Comparison of ENCODE assay signal across 19 mouse cellular contexts in genomic region chr11:69268100-69268499, GRCm38 (mm10). TPM values are rescaled to one million over a fixed set of nuclear protein-coding genes. Genes with fewer than 3 reads are reported as not detected.
A peak's percentile ranks its signal among the peaks of the same experiment; 100 is the strongest.
DNase-seq lines count a peak whose midpoint lies in the region; ATAC-seq and TF ChIP-seq lines count a peak whose summit lies in the region.
"Had no signal": no experiment of that assay in that cellular context is flagged by ENCODE, and none has a peak within 500 bp of the region (broad histone marks: within the 10 kb centered on the region; RNA-seq: fewer than 3 reads in every experiment).

No protein-coding gene starts in this region.

- intact Hi-C loops in gastrocnemius, adult 2 months (cut with DNase I): loop anchor here (1.0 kb wide), 1 partner anchor 122 kb away; no protein-coding TSS in a partner anchor

- H3K9ac ChIP-seq in heart, embryonic 11.5 days (ENCODE audit: low read depth, low read length): no peak overlapping the region
- H3K9ac ChIP-seq: forebrain, embryonic 13.5 days; heart, embryonic 12.5 days; hindbrain, embryonic 15.5 days had no signal

- H3K9me3 ChIP-seq in heart, embryonic 10.5 days: no peaks in the 10 kb centered on the region
- H3K9me3 ChIP-seq in heart, embryonic 11.5 days (replicated peaks; ENCODE audit: control insufficient read depth, low read length): no peaks in the 10 kb centered on the region
- H3K9me3 ChIP-seq: forebrain, embryonic 13.5 days; G1E; heart, embryonic 12.5 days; hindbrain, embryonic 10.5 days; hindbrain, embryonic 15.5 days had no signal

- peak overlapping the region; percentile 29; the same call in 1 of the 2 replicates for H3K27ac ChIP-seq in heart, embryonic 10.5 days
- no peak overlapping the region for H3K27ac ChIP-seq in heart, embryonic 11.5 days (ENCODE audit: low read depth, low read length)
- no peak overlapping the region for H3K27ac ChIP-seq in gastrocnemius, adult 2 months
- H3K27ac ChIP-seq: forebrain, embryonic 13.5 days; hindbrain, embryonic 15.5 days had no signal

- H3K4me2 ChIP-seq in heart, embryonic 11.5 days: no peak overlapping the region
- H3K4me2 ChIP-seq: forebrain, embryonic 13.5 days; heart, embryonic 12.5 days; hindbrain, embryonic 15.5 days had no signal

- peaks cover 15% of the 10 kb centered on the region; the same call in 1 of the 2 replicates for H3K27me3 ChIP-seq in heart, embryonic 10.5 days (ENCODE audit: insufficient read depth, poor library complexity, severe bottlenecking)
- no peaks in the 10 kb centered on the region for H3K27me3 ChIP-seq in heart, embryonic 11.5 days (ENCODE audit: control insufficient read depth, insufficient read depth, low read length)
- H3K27me3 ChIP-seq: hindbrain, embryonic 15.5 days had no signal

- DNase-seq in heart, embryonic 10.5 days (ENCODE audit: low spot score): no peak
- peak; percentile 65 for DNase-seq in CD4-positive, CD25-positive, alpha-beta regulatory T cell, adult 2 months (ENCODE audit: low read depth, low spot score)
- DNase-seq in naive thymus-derived CD4-positive, alpha-beta T cell, adult 2 months (ENCODE audit: low read depth): peak; percentile 28
- no peak for DNase-seq in adrenal gland, adult 2 months
- no peak for DNase-seq in layer of hippocampus, adult 18-20 months (ENCODE audit: low spot score in 2 of 2)
- no peak for DNase-seq in gastrocnemius, adult 2 months
- DNase-seq: adrenal gland, postnatal 14 days; cerebellum, postnatal 10 days; gastrocnemius, postnatal 10 days; kidney, adult 11 months had no signal

- TF ChIP-seq CTCF in gastrocnemius, adult 2 months (IDR thresholded peaks at IDR 0.05): no peak

- 82% methylated on average over 13 of the region's 13 CpGs for WGBS in heart, embryonic 10.5 days
- 85% methylated on average over 13 of the region's 13 CpGs for WGBS in heart, embryonic 11.5 days (ENCODE audit: insufficient replicate concordance)

- ATAC-seq in heart, embryonic 11.5 days (replicated peaks; ENCODE audit: insufficient number of reproducible peaks, low FRiP score, low TSS enrichment): no peak
- peak; percentile 38 for ATAC-seq in activated CD4-positive, CD25-positive, alpha-beta regulatory T cell, adult 4 months
- ATAC-seq: forebrain, embryonic 13.5 days had no signal

- no peaks in the 10 kb centered on the region for H3K36me3 ChIP-seq in heart, embryonic 10.5 days
- H3K36me3 ChIP-seq in heart, embryonic 11.5 days (ENCODE audit: control insufficient read depth, insufficient read depth, low read length): no peaks in the 10 kb centered on the region
- H3K36me3 ChIP-seq: G1E; heart, embryonic 12.5 days; hindbrain, embryonic 10.5 days; hindbrain, embryonic 15.5 days had no signal

- peaks cover 22% of the 10 kb centered on the region for H3K4me1 ChIP-seq in heart, embryonic 10.5 days
- peaks cover 5% of the 10 kb centered on the region for H3K4me1 ChIP-seq in heart, embryonic 11.5 days (ENCODE audit: control insufficient read depth, insufficient read depth, low read length)

- H3K4me3 ChIP-seq in heart, embryonic 10.5 days: no peak overlapping the region
- H3K4me3 ChIP-seq in heart, embryonic 11.5 days (ENCODE audit: low read depth, low read length): no peak overlapping the region
- no peak overlapping the region for H3K4me3 ChIP-seq in gastrocnemius, adult 2 months
- H3K4me3 ChIP-seq: forebrain, embryonic 13.5 days; heart, embryonic 12.5 days; hindbrain, embryonic 10.5 days; hindbrain, embryonic 15.5 days had no signal

RNA-seq across cellular contexts. Expression of gene Gucy2e, which starts 31.3 kb away (rescaled TPM):
- 0.24 and 0.46 TPM in 2 replicates for polyA plus RNA-seq in heart, embryonic 10.5 days (2016; fragmentation: Nextera tagmentation; extraction: Ambion mirVana)
- polyA plus RNA-seq in heart, embryonic 11.5 days (2014; fragmentation: Nextera tagmentation; extraction: Ambion mirVana): 0.13 and 0.17 TPM in 2 replicates
- under 1 TPM; 0.24 to 0.48 TPM for polyA plus RNA-seq in activated CD4-positive, CD25-positive, alpha-beta regulatory T cell, adult 4 months (2017; shearing (Covaris generic))
- total RNA-seq in adrenal gland, adult 2 months (2021): not detected
- polyA plus RNA-seq in adrenal gland, adult 2 months (2012; rRNA removed): not detected in 2 replicates
- 1 to 10 TPM; 1.5 to 1.6 TPM for total RNA-seq in layer of hippocampus, adult 18-20 months (2021)
- total RNA-seq in gastrocnemius, adult 2 months (2021): not detected
- total RNA-seq: adrenal gland, postnatal 14 days; gastrocnemius, postnatal 10 days; gastrocnemius, postnatal 4 days had no signal
- polyA plus RNA-seq: embryonic facial prominence, embryonic 11.5 days; G1E had no signal

RNA-seq across cellular contexts. Expression of gene Cntrob, which starts 55.5 kb away (rescaled TPM):
- polyA plus RNA-seq in heart, embryonic 10.5 days (2016; fragmentation: Nextera tagmentation; extraction: Ambion mirVana): 20.7 and 21.4 TPM in 2 replicates
- 10.1 and 13.1 TPM in 2 replicates for polyA plus RNA-seq in heart, embryonic 11.5 days (2014; fragmentation: Nextera tagmentation; extraction: Ambion mirVana)
- 10 to 100 TPM in 1 of 2 experiments, 1 to 10 TPM in 1; 9.2 to 10.7 TPM for polyA plus RNA-seq in activated CD4-positive, CD25-positive, alpha-beta regulatory T cell, adult 4 months (2017; shearing (Covaris generic))
- total RNA-seq in adrenal gland, adult 2 months (2021): 1 to 10 TPM; 4.4 to 6.5 TPM
- 5.9 and 6.2 TPM in 2 replicates for polyA plus RNA-seq in adrenal gland, adult 2 months (2012; rRNA removed)
- 10 to 100 TPM; 13.5 to 14.1 TPM for total RNA-seq in layer of hippocampus, adult 18-20 months (2021)
- total RNA-seq in gastrocnemius, adult 2 months (2021): 1 to 10 TPM; 1.4 to 2.0 TPM

RNA-seq across cellular contexts. Expression of gene Trappc1, which starts 55.7 kb away (rescaled TPM):
- polyA plus RNA-seq in heart, embryonic 10.5 days (2016; fragmentation: Nextera tagmentation; extraction: Ambion mirVana): 155 and 186 TPM in 2 replicates
- polyA plus RNA-seq in heart, embryonic 11.5 days (2014; fragmentation: Nextera tagmentation; extraction: Ambion mirVana): 189 and 202 TPM in 2 replicates
- 100 to 1,000 TPM; 109 to 112 TPM for polyA plus RNA-seq in activated CD4-positive, CD25-positive, alpha-beta regulatory T cell, adult 4 months (2017; shearing (Covaris generic))
- total RNA-seq in adrenal gland, adult 2 months (2021): 10 to 100 TPM; 81.3 to 83.5 TPM
- polyA plus RNA-seq in adrenal gland, adult 2 months (2012; rRNA removed): 18.4 and 23.4 TPM in 2 replicates
- total RNA-seq in layer of hippocampus, adult 18-20 months (2021): 10 to 100 TPM; 51.4 to 59.8 TPM
- 10 to 100 TPM; 37.7 to 46.4 TPM for total RNA-seq in gastrocnemius, adult 2 months (2021)

RNA-seq across cellular contexts. Expression of gene Kcnab3, which starts 58.0 kb away (rescaled TPM):
- 0.45 and 0.59 TPM in 2 replicates for polyA plus RNA-seq in heart, embryonic 10.5 days (2016; fragmentation: Nextera tagmentation; extraction: Ambion mirVana)
- 0.56 and 0.70 TPM in 2 replicates for polyA plus RNA-seq in heart, embryonic 11.5 days (2014; fragmentation: Nextera tagmentation; extraction: Ambion mirVana)
- under 1 TPM; 0.31 to 0.89 TPM for polyA plus RNA-seq in activated CD4-positive, CD25-positive, alpha-beta regulatory T cell, adult 4 months (2017; shearing (Covaris generic))
- total RNA-seq in adrenal gland, adult 2 months (2021): 10 to 100 TPM in 1 of 2 experiments, 1 to 10 TPM in 1; 6.0 to 10.5 TPM
- 9.0 and 12.6 TPM in 2 replicates for polyA plus RNA-seq in adrenal gland, adult 2 months (2012; rRNA removed)
- total RNA-seq in layer of hippocampus, adult 18-20 months (2021): 10 to 100 TPM; 21.0 to 25.8 TPM
- total RNA-seq in gastrocnemius, adult 2 months (2021): not detected

Comparison
In these comparisons a context has a peak if more than half of its experiments do, and no peak if none do; other contexts are left out.
1. DNase-seq: peak in CD4-positive, CD25-positive, alpha-beta regulatory T cell, adult 2 months (single experiment) and naive thymus-derived CD4-positive, alpha-beta T cell, adult 2 months (single experiment); none in heart, embryonic 10.5 days (single experiment), adrenal gland, adult 2 months (single experiment), layer of hippocampus, adult 18-20 months (0 of 2) and gastrocnemius, adult 2 months (single experiment).